Mouse (Mus musculus) cerebellum, postnatal 36 days (tissue): Measurements from ENCODE around the gene Tmc8.

Experiments
- DNase-seq, 2 experiments: peaks; one replicate each; pipeline ENCODE4 v3.0.0; 2021 to 2022; ENCODE audit warnings: mixed read lengths in 2 of 2

The Tmc8 gene

GRCm38 (mm10) chr11:117781993-117782704, at the start of gene Tmc8, which contains the start of gene Tmc6:
Gene Tmc8, plus strand, starts transcription at chr11:117782076.
Gene Tmc6, minus strand, starts transcription at chr11:117782198.
- no peak for DNase-seq

GRCm38 (mm10) chr11:117736037-117736689, 45.7 kb upstream of the Tmc8 start:
- DNase-seq, result peak; percentile 59 to 61

GRCm38 (mm10) chr11:117738123-117738522, 43.8 kb upstream of the Tmc8 start:
- no peak for DNase-seq

GRCm38 (mm10) chr11:117741128-117741527, 40.7 kb upstream of the Tmc8 start:
- no peak for DNase-seq

GRCm38 (mm10) chr11:117742243-117742642, 39.6 kb upstream of the Tmc8 start:
- no peak for DNase-seq

- no peak for DNase-seq
Observed at GRCm38 (mm10) chr11:117742715-117743114, 39.2 kb upstream of the Tmc8 start.

- DNase-seq, result no peak
Observed at GRCm38 (mm10) chr11:117743454-117744030, 38.3 kb upstream of the Tmc8 start.

- DNase-seq, result no peak
Observed at GRCm38 (mm10) chr11:117748628-117749027, 33.2 kb upstream of the Tmc8 start.

GRCm38 (mm10) chr11:117749414-117749813, 32.5 kb upstream of the Tmc8 start:
- peak in 1 of 2 experiments; percentile 37 for DNase-seq

GRCm38 (mm10) chr11:117751544-117751943, 30.3 kb upstream of the Tmc8 start:
- no peak for DNase-seq

- DNase-seq, result no peak
Observed at GRCm38 (mm10) chr11:117755891-117756290, 26.0 kb upstream of the Tmc8 start.

- DNase-seq, result peak; percentile 51 to 53
Observed at GRCm38 (mm10) chr11:117759267-117759666, 22.6 kb upstream of the Tmc8 start.

GRCm38 (mm10) chr11:117760374-117761119, 21.3 kb upstream of the Tmc8 start:
- no peak for DNase-seq

GRCm38 (mm10) chr11:117761801-117762200, 20.1 kb upstream of the Tmc8 start:
- no peak for DNase-seq

- DNase-seq, result no peak
Observed at GRCm38 (mm10) chr11:117762246-117762645, 19.6 kb upstream of the Tmc8 start.

- no peak for DNase-seq
Observed at GRCm38 (mm10) chr11:117764319-117764718, 17.6 kb upstream of the Tmc8 start.

GRCm38 (mm10) chr11:117765361-117765760, 16.5 kb upstream of the Tmc8 start:
- DNase-seq, result no peak

GRCm38 (mm10) chr11:117766275-117766674, 15.6 kb upstream of the Tmc8 start:
- DNase-seq, result no peak

- DNase-seq, result no peak
Observed at GRCm38 (mm10) chr11:117768725-117769682, 12.9 kb upstream of the Tmc8 start.

- no peak for DNase-seq
Observed at GRCm38 (mm10) chr11:117769683-117770047, 12.2 kb upstream of the Tmc8 start.

- DNase-seq, result no peak
Observed at GRCm38 (mm10) chr11:117770407-117770806, 11.5 kb upstream of the Tmc8 start.

- DNase-seq, result no peak
Observed at GRCm38 (mm10) chr11:117772352-117772751, 9.5 kb upstream of the Tmc8 start.
